Mouse (Mus musculus) heart, postnatal 0 days (tissue): ENCODE data around the gene Nr2c2ap. TPM values are rescaled to one million over a fixed set of nuclear protein-coding genes. Genes with fewer than 3 reads are reported as not detected.

Experiments
- ATAC-seq: fragments of 200-750 bp; cut with Nextera tagmentation; 2 replicates; pipeline ENCODE4 v1.8.0; 2017; ENCODE audit warnings: low read depth, moderate number of reproducible peaks, moderate library complexity; ENCODE audit not compliant: insufficient read depth
- DNase-seq: peaks from one replicate; pipeline ENCODE4 v3.0.0-alpha.2; 2016; ENCODE audit warnings: low spot score
- H3K27ac ChIP-seq: fragments of 300-500 bp; sonication (generic); 2 replicates; pipeline ENCODE4 v1.5.1; 2014; ENCODE audit warnings: low read depth, mild to moderate bottlenecking
- H3K27me3 ChIP-seq: fragments of 300-500 bp; sonication (generic); 2 replicates; pipeline ENCODE4 v1.6.1; 2014; ENCODE audit warnings: low read length, mixed read lengths; ENCODE audit not compliant: control insufficient read depth, insufficient read depth
- H3K36me3 ChIP-seq: fragments of 300-500 bp; sonication (generic); replicated peaks from 2 replicates; pipeline ENCODE4 v1.6.1; 2014; ENCODE audit warnings: low read length, mixed read lengths; ENCODE audit not compliant: control insufficient read depth, insufficient read depth
- H3K4me1 ChIP-seq: fragments of 300-500 bp; sonication (generic); 2 replicates; pipeline ENCODE4 v1.6.1; 2014; ENCODE audit warnings: antibody characterized with exemption; ENCODE audit not compliant: control insufficient read depth, insufficient read depth
- H3K4me2 ChIP-seq: fragments of 300-500 bp; sonication (generic); 2 replicates; pipeline ENCODE4 v1.6.1; 2014; ENCODE audit warnings: low read depth, mild to moderate bottlenecking, low read length, moderate library complexity
- H3K4me3 ChIP-seq: fragments of 300-500 bp; sonication (generic); 2 replicates; pipeline ENCODE4 v1.5.1; 2014; ENCODE audit warnings: low read depth, low read length
- H3K9ac ChIP-seq: fragments of 300-500 bp; sonication (generic); replicated peaks from 2 replicates; pipeline ENCODE4 v1.6.1; 2014; ENCODE audit warnings: low read depth, low read length, mixed read lengths
- H3K9me3 ChIP-seq: fragments of 300-500 bp; sonication (generic); replicated peaks from 2 replicates; pipeline ENCODE4 v1.6.1; 2016; ENCODE audit warnings: low read length; ENCODE audit not compliant: control insufficient read depth
- CTCF ChIP-seq: IDR thresholded peaks from 2 replicates; pipeline ENCODE4 v1.5.1; 2016; ENCODE audit warnings: antibody characterized with exemption, control low read depth, low read depth
- EP300 ChIP-seq: IDR thresholded peaks from 2 replicates; pipeline ENCODE4 v1.6.1; 2016; ENCODE audit warnings: antibody characterized with exemption, low read depth
- WGBS: fragments of 180-500 bp; shearing (Covaris S2); extraction: QIAGEN DNeasy Blood & Tissue Kit; methylation state at CpG from one replicate; pipeline ENCODE4 v1.1.7; 2014; 5-methylcytosine and 5-hydroxymethylcytosine counted together
- polyA plus RNA-seq: library from polyadenylated mRNA; unstranded; fragments of >200 nt; fragmentation: Nextera tagmentation; extraction: Ambion mirVana; gene quantifications from 2 replicates; pipeline ENCODE4 v1.2.1, GENCODE M21; 2015
- total RNA-seq: library from RNA; depleted of rRNA; stranded (reverse); fragments of >200 nt; gene quantifications from 2 replicates; pipeline ENCODE4 v1.2.3, GENCODE M21; 2014; ENCODE audit warnings: low replicate concordance; rRNA removed

Nr2c2ap gene
- 2.9 and 10.3 TPM in 2 replicates for total RNA-seq
- polyA plus RNA-seq, result 29.2 and 32.5 TPM in 2 replicates

- Histone ChIP-seq H3K27me3 (no peaks in the 10 kb centered on the region), H3K4me3 (peak within 1 kb of the TSS; percentile 65), H3K9ac (peak within 1 kb of the TSS; percentile 65), H3K4me2 (peak within 1 kb of the TSS; percentile 82), H3K36me3 (peaks cover 32% of the 10 kb centered on the region), H3K9me3 (no peaks in the 10 kb centered on the region), H3K27ac (peak within 1 kb of the TSS; percentile 82; the same call in 1 of the 2 replicates), H3K4me1 (peaks cover 29% of the 10 kb centered on the region)
- TF ChIP-seq EP300, result no peak
- 0 out of 2 replicates have a peak, but pooled peaks have one; percentile 0 for TF ChIP-seq CTCF
- DNase-seq, result peak; percentile 82
- WGBS, result under 1% methylated on average over 37 of the region's 37 CpGs
- peak; percentile 76 for ATAC-seq
These were observed at the start of gene Nr2c2ap for GRCm38 (mm10) chr8:70131166-70131883. TSS of gene Nr2c2ap (plus strand) at chr8:70131333.

GRCm38 (mm10) chr8:70081976-70082375 lies 49.2 kb upstream of the Nr2c2ap start:
- peaks cover 10% of the 10 kb centered on the region; the same call in 1 of the 2 replicates for H3K4me1 ChIP-seq
- peaks cover 48% of the 10 kb centered on the region for H3K27me3 ChIP-seq
- no peak overlapping the region for H3K9ac ChIP-seq
- no peak overlapping the region for H3K4me2 ChIP-seq
- DNase-seq, result no peak
- no peak for ATAC-seq
- no peaks in the 10 kb centered on the region for H3K9me3 ChIP-seq
- H3K36me3 ChIP-seq, result no peaks in the 10 kb centered on the region
- no peak overlapping the region for H3K4me3 ChIP-seq
- TF ChIP-seq CTCF (no peak), EP300 (no peak)
- H3K27ac ChIP-seq, result no peak overlapping the region
- 72% methylated on average over 2 of the region's 2 CpGs for whole genome bisulfite sequencing

- Histone ChIP-seq H3K27ac (no peak within 1 kb of the TSS), H3K4me2 (peak within 1 kb of the TSS; percentile 75), H3K4me3 (peak within 1 kb of the TSS; percentile 43), H3K9me3 (no peaks in the 10 kb centered on the region), H3K4me1 (peaks cover 10% of the 10 kb centered on the region; the same call in 1 of the 2 replicates), H3K36me3 (no peaks in the 10 kb centered on the region), H3K9ac (no peak within 1 kb of the TSS), H3K27me3 (peaks cover 61% of the 10 kb centered on the region)
- TF ChIP-seq EP300 (no peak), CTCF (no peak)
- DNase-seq (peak; percentile 11), ATAC-seq (0 out of 2 replicates have a peak, but pooled peaks have one; percentile 47)
- 1% methylated on average over 26 of the region's 26 CpGs for WGBS
These were observed 47.8 kb upstream of the Nr2c2ap start, which contains the start of gene Hapln4 for GRCm38 (mm10) chr8:70083285-70083684. TSS of gene Hapln4 (plus strand) at chr8:70083457.

GRCm38 (mm10) chr8:70084191-70085065 lies 46.7 kb upstream of the Nr2c2ap start:
- H3K4me1 ChIP-seq, result peaks cover 10% of the 10 kb centered on the region; the same call in 1 of the 2 replicates
- H3K9me3 ChIP-seq, result no peaks in the 10 kb centered on the region
- DNase-seq (no peak), ATAC-seq (no peak)
- H3K4me2 ChIP-seq, result peak overlapping the region; percentile 75
- H3K36me3 ChIP-seq, result no peaks in the 10 kb centered on the region
- no peak overlapping the region for H3K27ac ChIP-seq
- H3K4me3 ChIP-seq, result peak overlapping the region; percentile 43
- peaks cover 73% of the 10 kb centered on the region for H3K27me3 ChIP-seq
- TF ChIP-seq EP300 (no peak), CTCF (0 out of 2 replicates have a peak, but pooled peaks have one; percentile 4)
- WGBS, result 2% methylated on average over 71 of the region's 71 CpGs
- no peak overlapping the region for H3K9ac ChIP-seq

- H3K9ac ChIP-seq, result no peak overlapping the region
- TF ChIP-seq EP300 (no peak), CTCF (no peak)
- peaks cover 89% of the 10 kb centered on the region for H3K27me3 ChIP-seq
- DNase-seq (no peak), ATAC-seq (no peak)
- no peaks in the 10 kb centered on the region for H3K9me3 ChIP-seq
- no peak overlapping the region for H3K4me3 ChIP-seq
- H3K36me3 ChIP-seq, result no peaks in the 10 kb centered on the region
- WGBS, result 48% methylated on average over 1 of the region's 1 CpGs
- no peak overlapping the region for H3K4me2 ChIP-seq
- H3K27ac ChIP-seq, result no peak overlapping the region
- peaks cover 10% of the 10 kb centered on the region; the same call in 1 of the 2 replicates for H3K4me1 ChIP-seq
These were observed 45.0 kb upstream of the Nr2c2ap start for GRCm38 (mm10) chr8:70086151-70086550.
